Mouse (Mus musculus): ENCODE results near the gene Sem1. TPM values are rescaled to one million over a fixed set of nuclear protein-coding genes. Genes with fewer than 3 reads are reported as not detected.

Gene Sem1
- polyA plus RNA-seq, 1 experiment from 2014 or later = 93.8 TPM

DNA sequence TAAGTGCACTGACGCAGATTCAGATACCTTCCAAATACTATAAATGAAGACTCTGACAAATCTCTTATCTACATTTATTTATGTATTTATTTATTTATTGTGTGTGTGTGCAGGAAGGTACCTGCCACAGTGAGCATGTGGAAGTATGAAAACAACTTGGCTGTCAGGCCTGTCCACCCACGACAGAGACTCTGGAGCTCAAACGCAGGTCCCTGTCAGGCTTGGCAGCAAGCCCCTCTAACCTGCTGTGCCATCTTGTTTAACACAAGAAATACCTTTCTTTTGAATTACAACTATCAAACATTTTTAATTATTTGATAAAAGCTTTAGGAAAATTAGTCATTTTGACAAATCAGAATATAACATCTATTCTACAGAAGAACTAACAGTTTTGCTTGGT is 10.0 kb downstream of the Sem1 start:
- Histone ChIP-seq H3K4me2 (ENCODE audit: low read depth, low read length) (no peak overlapping the region), H3K27me3 (ENCODE audit: control insufficient read depth, insufficient read depth, low read depth, low read length) (no peaks in the 10 kb centered on the region), H3K27ac (ENCODE audit: low read length) (no peak overlapping the region), H3K9ac (ENCODE audit: low read depth, low read length) (no peak overlapping the region), H3K4me3 (ENCODE audit: low read depth, low read length) (no peak overlapping the region), H3K9me3 (replicated peaks; ENCODE audit: control insufficient read depth, low read length) (no peaks in the 10 kb centered on the region), H3K36me3 (ENCODE audit: control insufficient read depth, insufficient read depth) (no peaks in the 10 kb centered on the region), H3K4me1 (ENCODE audit: control insufficient read depth, low read depth, low read length) (no peaks in the 10 kb centered on the region; the same call in none of the 2 replicates)
- no peak for ATAC-seq (ENCODE audit: low read depth)
- WGBS (ENCODE audit: insufficient replicate concordance) = 80% methylated on average over 3 of the region's 3 CpGs

DNA sequence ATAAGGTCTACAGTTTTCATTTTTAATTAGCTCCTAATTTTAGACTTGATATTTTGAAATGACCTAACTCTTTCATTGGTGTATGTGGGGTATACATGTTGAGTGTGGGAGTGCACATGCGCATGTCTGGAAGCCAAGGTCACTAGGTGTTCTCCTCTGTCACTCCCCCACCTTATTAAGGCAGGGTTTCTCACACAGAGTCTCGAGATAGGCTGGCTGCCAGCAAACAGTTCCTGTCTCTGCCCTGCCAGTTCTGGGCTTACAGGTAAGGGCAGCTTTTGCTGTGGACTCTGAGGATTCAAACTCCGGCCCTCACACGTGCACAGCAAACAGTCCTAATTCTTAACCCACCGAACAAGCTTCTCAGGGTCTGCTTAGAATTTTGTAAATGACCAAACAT is 14.8 kb downstream of the Sem1 start:
- H3K4me2 ChIP-seq (ENCODE audit: low read depth, low read length) = no peak overlapping the region
- ATAC-seq (ENCODE audit: low read depth) = no peak
- WGBS (ENCODE audit: insufficient replicate concordance) = 67% methylated on average over 5 of the region's 5 CpGs

DNA sequence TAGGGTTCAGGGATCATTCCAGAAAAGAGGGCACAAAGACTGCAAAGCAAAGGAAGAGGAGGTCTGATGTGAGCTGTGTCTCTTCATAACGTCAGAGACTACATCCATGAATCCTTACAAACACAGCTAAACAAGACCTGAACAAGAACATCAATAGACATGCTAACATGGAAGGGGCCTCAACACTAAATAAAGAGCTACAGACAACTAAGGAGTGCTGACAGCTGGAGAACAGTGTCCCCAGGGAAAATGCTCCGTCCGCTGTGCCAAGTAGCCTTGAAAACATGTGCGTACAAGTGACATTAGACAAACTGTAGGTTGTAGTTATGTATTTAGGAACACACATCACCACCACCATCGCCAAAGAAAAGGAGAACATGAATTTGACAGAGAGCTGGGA is 15.7 kb downstream of the Sem1 start:
- H3K4me3 ChIP-seq (ENCODE audit: low read depth, low read length) = no peak overlapping the region
- no peaks in the 10 kb centered on the region for H3K27me3 ChIP-seq (ENCODE audit: control insufficient read depth, insufficient read depth, low read depth, low read length)
- 78% methylated on average over 5 of the region's 5 CpGs for WGBS (ENCODE audit: insufficient replicate concordance)
- no peaks in the 10 kb centered on the region for H3K9me3 ChIP-seq (replicated peaks; ENCODE audit: control insufficient read depth, low read length)
- no peaks in the 10 kb centered on the region; the same call in none of the 2 replicates for H3K4me1 ChIP-seq (ENCODE audit: control insufficient read depth, low read depth, low read length)
- no peak overlapping the region for H3K9ac ChIP-seq (ENCODE audit: low read depth, low read length)
- no peak overlapping the region for H3K4me2 ChIP-seq (ENCODE audit: low read depth, low read length)
- no peak for ATAC-seq (ENCODE audit: low read depth)
- no peaks in the 10 kb centered on the region for H3K36me3 ChIP-seq (ENCODE audit: control insufficient read depth, insufficient read depth)
- H3K27ac ChIP-seq (ENCODE audit: low read length) = no peak overlapping the region

More for the DNA sequence above, 14.8 kb downstream of the Sem1 start:
- Histone ChIP-seq H3K36me3 (ENCODE audit: control insufficient read depth, insufficient read depth) (no peaks in the 10 kb centered on the region), H3K4me3 (ENCODE audit: low read depth, low read length) (no peak overlapping the region), H3K9me3 (replicated peaks; ENCODE audit: control insufficient read depth, low read length) (no peaks in the 10 kb centered on the region), H3K9ac (ENCODE audit: low read depth, low read length) (no peak overlapping the region), H3K27ac (ENCODE audit: low read length) (no peak overlapping the region), H3K27me3 (ENCODE audit: control insufficient read depth, insufficient read depth, low read depth, low read length) (no peaks in the 10 kb centered on the region), H3K4me1 (ENCODE audit: control insufficient read depth, low read depth, low read length) (no peaks in the 10 kb centered on the region; the same call in none of the 2 replicates)

DNA sequence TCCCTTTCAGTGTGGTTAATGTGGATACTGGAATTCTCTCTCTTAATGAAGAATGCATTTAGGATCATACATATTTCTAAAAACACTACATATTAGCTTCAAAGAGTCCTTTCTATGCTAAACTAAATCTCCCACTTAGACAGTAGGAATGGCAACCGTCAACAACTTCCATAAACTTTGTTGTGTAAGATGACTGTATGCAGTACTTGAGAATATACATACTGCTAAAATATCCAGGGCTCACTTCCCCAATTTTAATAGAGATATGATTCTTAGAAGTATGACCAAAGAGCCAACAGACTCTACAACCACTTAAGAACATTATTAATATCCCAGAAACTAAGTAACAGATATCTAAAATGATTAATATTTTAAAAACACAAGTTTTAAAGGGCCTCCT is 20.8 kb downstream of the Sem1 start:
- no peaks in the 10 kb centered on the region for H3K9me3 ChIP-seq (replicated peaks; ENCODE audit: control insufficient read depth, low read length)
- no peak for ATAC-seq (ENCODE audit: low read depth)
- no peak overlapping the region for H3K4me2 ChIP-seq (ENCODE audit: low read depth, low read length)
- no peak overlapping the region for H3K4me3 ChIP-seq (ENCODE audit: low read depth, low read length)
- WGBS (ENCODE audit: insufficient replicate concordance) = 82% methylated on average over 1 of the region's 1 CpGs
- no peak overlapping the region for H3K9ac ChIP-seq (ENCODE audit: low read depth, low read length)
- no peaks in the 10 kb centered on the region; the same call in none of the 2 replicates for H3K4me1 ChIP-seq (ENCODE audit: control insufficient read depth, low read depth, low read length)
- H3K27ac ChIP-seq (ENCODE audit: low read length) = no peak overlapping the region
- peaks cover 3% of the 10 kb centered on the region for H3K36me3 ChIP-seq (ENCODE audit: control insufficient read depth, insufficient read depth)
- H3K27me3 ChIP-seq (ENCODE audit: control insufficient read depth, insufficient read depth, low read depth, low read length) = no peaks in the 10 kb centered on the region

DNA sequence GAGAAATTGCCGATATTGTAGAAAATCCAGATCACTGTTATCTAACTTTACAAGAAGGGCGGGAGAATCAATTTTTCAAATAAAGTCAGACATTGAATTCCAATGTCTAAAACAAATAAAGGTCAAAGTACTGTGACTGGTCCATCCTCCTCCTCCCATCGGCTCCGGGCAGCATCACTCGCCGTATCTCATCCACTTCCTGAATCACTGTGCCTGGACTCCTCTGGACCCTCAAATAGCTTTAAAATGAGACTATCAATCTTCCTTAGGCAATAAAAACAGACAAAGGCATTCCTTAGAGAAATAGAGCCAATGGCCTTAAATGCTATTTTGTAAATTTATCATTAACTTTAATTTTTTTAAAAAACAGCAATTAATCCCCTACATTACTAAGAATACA is 26.5 kb downstream of the Sem1 start:
- H3K9ac ChIP-seq (ENCODE audit: low read depth, low read length) = no peak overlapping the region
- no peaks in the 10 kb centered on the region for H3K4me1 ChIP-seq (ENCODE audit: control insufficient read depth, low read depth, low read length)
- no peak for ATAC-seq (ENCODE audit: low read depth)
- H3K27ac ChIP-seq (ENCODE audit: low read length) = no peak overlapping the region
- no peak overlapping the region for H3K4me2 ChIP-seq (ENCODE audit: low read depth, low read length)
- no peaks in the 10 kb centered on the region for H3K27me3 ChIP-seq (ENCODE audit: control insufficient read depth, insufficient read depth, low read depth, low read length)
- no peaks in the 10 kb centered on the region for H3K9me3 ChIP-seq (replicated peaks; ENCODE audit: control insufficient read depth, low read length)
- H3K36me3 ChIP-seq (ENCODE audit: control insufficient read depth, insufficient read depth) = peaks cover 3% of the 10 kb centered on the region
- 78% methylated on average over 6 of the region's 6 CpGs for WGBS (ENCODE audit: insufficient replicate concordance)
- no peak overlapping the region for H3K4me3 ChIP-seq (ENCODE audit: low read depth, low read length)

DNA sequence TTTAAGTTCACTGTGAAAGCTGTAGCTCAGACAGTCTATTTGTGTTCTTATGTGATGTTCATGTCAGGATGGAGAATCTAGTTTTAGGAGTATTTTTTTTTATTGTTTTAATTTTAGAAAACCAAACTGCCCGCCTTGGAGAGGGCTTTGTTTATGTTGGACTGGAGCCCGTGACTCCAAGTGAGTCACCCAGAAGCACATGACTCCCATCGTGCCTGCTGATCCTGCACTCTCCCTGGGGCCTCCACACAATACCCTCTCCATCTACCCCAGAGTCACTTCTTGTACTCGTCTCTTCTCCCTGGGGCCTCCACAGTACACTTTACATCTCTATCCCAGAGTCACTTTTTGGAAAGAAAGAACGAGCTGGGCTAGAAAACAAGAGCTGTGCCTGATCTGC is 30.5 kb downstream of the Sem1 start:
- Histone ChIP-seq H3K4me1 (ENCODE audit: control insufficient read depth, low read depth, low read length) (no peaks in the 10 kb centered on the region), H3K4me2 (ENCODE audit: low read depth, low read length) (no peak overlapping the region), H3K36me3 (ENCODE audit: control insufficient read depth, insufficient read depth) (no peaks in the 10 kb centered on the region), H3K9me3 (replicated peaks; ENCODE audit: control insufficient read depth, low read length) (no peaks in the 10 kb centered on the region), H3K27ac (ENCODE audit: low read length) (no peak overlapping the region), H3K4me3 (ENCODE audit: low read depth, low read length) (no peak overlapping the region), H3K27me3 (ENCODE audit: control insufficient read depth, insufficient read depth, low read depth, low read length) (no peaks in the 10 kb centered on the region), H3K9ac (ENCODE audit: low read depth, low read length) (no peak overlapping the region)
- WGBS (ENCODE audit: insufficient replicate concordance) = 59% methylated on average over 5 of the region's 5 CpGs
- no peak for ATAC-seq (ENCODE audit: low read depth)

DNA sequence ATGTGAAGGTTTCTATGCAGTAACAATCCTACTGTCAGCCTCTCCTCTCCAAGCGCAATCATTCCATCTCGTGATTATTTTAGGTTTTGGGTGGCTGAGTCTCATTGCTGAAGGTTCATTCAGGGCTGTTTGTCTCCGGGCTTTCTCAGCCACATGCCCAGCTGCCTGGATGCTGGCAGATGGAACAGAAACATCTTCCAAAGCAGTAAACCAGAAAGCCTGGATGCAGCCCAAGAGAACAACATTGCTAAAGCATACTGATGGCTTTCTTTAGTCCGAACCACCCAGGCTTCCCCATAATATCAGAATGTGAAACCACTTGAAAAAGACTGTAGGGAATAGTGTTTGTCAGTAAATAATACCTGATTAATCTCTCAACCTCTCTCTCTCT is 34.2 kb downstream of the Sem1 start:
- 69% methylated on average over 4 of the region's 4 CpGs for WGBS (ENCODE audit: insufficient replicate concordance)
- no peaks in the 10 kb centered on the region for H3K9me3 ChIP-seq (replicated peaks; ENCODE audit: control insufficient read depth, low read length)
- H3K4me2 ChIP-seq (ENCODE audit: low read depth, low read length) = no peak overlapping the region
- H3K36me3 ChIP-seq (ENCODE audit: control insufficient read depth, insufficient read depth) = no peaks in the 10 kb centered on the region
- no peak overlapping the region for H3K27ac ChIP-seq (ENCODE audit: low read length)
- no peak overlapping the region for H3K9ac ChIP-seq (ENCODE audit: low read depth, low read length)
- no peak for ATAC-seq (ENCODE audit: low read depth)
- H3K27me3 ChIP-seq (ENCODE audit: control insufficient read depth, insufficient read depth, low read depth, low read length) = no peaks in the 10 kb centered on the region
- no peaks in the 10 kb centered on the region for H3K4me1 ChIP-seq (ENCODE audit: control insufficient read depth, low read depth, low read length)
- H3K4me3 ChIP-seq (ENCODE audit: low read depth, low read length) = no peak overlapping the region

DNA sequence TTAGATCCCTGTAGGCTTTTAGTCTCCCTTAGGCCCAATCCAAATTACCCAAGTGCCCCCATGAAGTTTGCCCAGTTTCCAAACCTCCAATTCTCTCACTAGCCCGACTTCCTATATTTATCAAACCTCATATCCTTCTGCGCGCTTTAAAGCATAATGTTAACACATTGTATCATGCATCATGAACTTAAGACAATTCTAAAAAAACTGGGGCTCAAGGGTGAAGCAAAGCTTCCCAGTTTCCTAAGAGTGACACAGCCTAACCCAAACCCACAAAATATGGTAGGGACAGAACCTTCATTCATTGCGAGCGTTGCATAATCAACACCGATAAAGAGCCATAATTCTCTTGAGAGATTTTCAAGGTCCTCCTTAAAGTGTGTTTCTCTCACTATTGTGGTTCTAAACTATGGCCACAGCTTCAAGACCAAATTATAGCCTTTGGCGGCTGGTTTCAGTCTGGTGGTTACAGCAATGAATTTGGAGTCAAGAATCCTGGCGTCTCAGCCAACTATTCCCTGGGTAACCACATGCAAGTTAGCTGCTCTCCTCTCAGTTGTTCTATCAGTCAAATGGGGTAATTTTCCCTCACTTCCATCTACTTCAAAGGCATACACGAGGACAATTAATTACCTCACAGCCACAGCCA is 34.7 kb downstream of the Sem1 start:
- no peaks in the 10 kb centered on the region for H3K36me3 ChIP-seq (ENCODE audit: control insufficient read depth, insufficient read depth)
- H3K27ac ChIP-seq (ENCODE audit: low read length) = no peak overlapping the region
- H3K4me1 ChIP-seq (ENCODE audit: control insufficient read depth, low read depth, low read length) = no peaks in the 10 kb centered on the region
- ATAC-seq (ENCODE audit: low read depth) = no peak
- H3K9me3 ChIP-seq (replicated peaks; ENCODE audit: control insufficient read depth, low read length) = no peaks in the 10 kb centered on the region
- no peak overlapping the region for H3K4me2 ChIP-seq (ENCODE audit: low read depth, low read length)
- no peak overlapping the region for H3K9ac ChIP-seq (ENCODE audit: low read depth, low read length)
- H3K4me3 ChIP-seq (ENCODE audit: low read depth, low read length) = no peak overlapping the region
- whole genome bisulfite sequencing (ENCODE audit: insufficient replicate concordance) = 67% methylated on average over 9 of the region's 9 CpGs
- H3K27me3 ChIP-seq (ENCODE audit: control insufficient read depth, insufficient read depth, low read depth, low read length) = no peaks in the 10 kb centered on the region

DNA sequence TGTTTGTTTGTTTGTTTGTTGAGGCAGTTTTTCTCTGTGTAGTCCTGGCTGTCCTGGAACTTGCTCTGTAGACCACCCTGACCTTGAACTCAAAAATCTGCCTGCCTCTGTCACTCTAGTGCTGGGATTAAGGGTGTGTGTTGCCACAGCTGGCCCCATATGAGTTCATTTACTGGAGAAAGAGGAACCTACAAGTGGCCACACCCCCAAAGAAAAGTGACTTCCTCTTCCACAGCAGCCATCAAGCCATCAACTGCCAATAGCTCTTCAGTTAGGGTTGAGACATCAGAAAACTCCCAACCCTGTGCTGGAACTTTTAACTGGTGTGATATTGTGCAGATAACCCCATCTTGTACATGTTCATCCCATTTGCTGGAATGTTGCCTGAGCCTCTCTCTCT is 36.3 kb downstream of the Sem1 start:
- H3K9me3 ChIP-seq (replicated peaks; ENCODE audit: control insufficient read depth, low read length) = no peaks in the 10 kb centered on the region
- H3K27me3 ChIP-seq (ENCODE audit: control insufficient read depth, insufficient read depth, low read depth, low read length) = no peaks in the 10 kb centered on the region
- no peaks in the 10 kb centered on the region for H3K4me1 ChIP-seq (ENCODE audit: control insufficient read depth, low read depth, low read length)
- no peak overlapping the region for H3K9ac ChIP-seq (ENCODE audit: low read depth, low read length)
- H3K4me3 ChIP-seq (ENCODE audit: low read depth, low read length) = no peak overlapping the region
- ATAC-seq (ENCODE audit: low read depth) = no peak
- H3K27ac ChIP-seq (ENCODE audit: low read length) = no peak overlapping the region
- no peaks in the 10 kb centered on the region for H3K36me3 ChIP-seq (ENCODE audit: control insufficient read depth, insufficient read depth)
- no peak overlapping the region for H3K4me2 ChIP-seq (ENCODE audit: low read depth, low read length)

All from liver, embryonic 16.5 days (tissue).